Mouse (Mus musculus): ENCODE results near the gene Ugcg.

DNA sequence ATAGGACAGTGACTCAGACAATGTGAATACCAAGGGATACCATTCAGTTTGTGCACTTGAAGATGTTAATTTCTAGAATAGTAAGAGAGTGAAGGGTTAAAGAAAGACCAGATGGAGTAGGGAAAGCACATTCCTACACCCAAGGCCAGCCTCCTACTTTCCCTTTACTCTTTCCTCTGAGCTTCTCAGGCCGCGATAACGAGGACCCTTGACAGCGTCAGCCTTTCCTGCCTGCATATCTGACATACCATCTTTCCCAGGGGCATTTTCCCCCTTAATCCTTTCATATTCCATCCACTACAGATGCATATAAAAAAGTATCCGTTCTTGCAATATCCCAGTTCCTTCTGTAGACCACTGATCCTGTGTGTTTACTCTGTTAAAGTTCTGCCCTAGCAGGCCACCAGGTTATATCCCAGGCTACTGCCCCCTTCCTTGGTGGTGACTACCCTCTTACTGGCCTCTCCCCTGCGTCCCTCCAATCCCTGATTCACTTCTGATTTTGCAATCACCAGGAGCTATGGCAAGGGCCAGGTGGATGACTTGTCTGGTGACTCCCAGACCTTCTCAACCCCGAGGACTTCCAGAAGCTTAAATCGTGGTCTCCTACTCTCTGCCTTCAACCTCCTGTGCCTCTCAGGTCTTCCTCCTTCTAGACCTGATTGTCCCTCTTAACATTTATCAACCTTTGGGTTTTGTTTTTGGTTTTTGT, 27.9 kb upstream of the Ugcg start:
- TF ChIP-seq CTCF (IDR thresholded peaks at IDR 0.05; ENCODE audit: control insufficient read depth, insufficient read depth, insufficient replicate concordance, low read depth, low read length) (no peak), POLR2A (IDR thresholded peaks at IDR 0.05; ENCODE audit: control insufficient read depth, low read depth, low read length) (no peak)
